ENCODE assay signal across 22 mouse cellular contexts in the genomic region with DNA sequence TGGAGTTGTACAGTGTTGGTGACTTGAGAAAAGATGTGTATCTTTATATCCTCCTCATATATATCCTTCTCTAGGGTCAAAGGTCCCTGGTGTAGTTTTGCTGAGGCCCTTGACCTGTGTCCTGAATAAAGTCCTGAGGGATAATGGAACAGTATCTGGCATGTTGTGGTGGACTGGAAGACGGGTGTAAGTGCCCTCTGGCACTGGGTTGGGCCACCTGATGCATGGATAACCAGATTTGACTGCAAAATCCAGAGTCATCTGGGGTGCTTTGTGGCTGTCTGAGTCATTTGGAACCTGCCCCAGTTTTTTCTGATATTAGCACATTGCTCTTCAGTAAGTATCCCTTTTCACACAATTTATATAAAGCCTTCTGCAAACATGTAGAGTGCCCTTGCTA.
"Had no signal": no experiment of that assay in that cellular context is flagged by ENCODE, and none has a peak within 500 bp of the region (broad histone marks: within the 10 kb centered on the region; RNA-seq: fewer than 3 reads in every experiment).

No protein-coding gene starts in this region.

- H3K27ac ChIP-seq: kidney, postnatal 0 days; layer of hippocampus, adult 2 months; left cerebral cortex, adult 2 months; limb, embryonic 12.5 days; limb, embryonic 15.5 days; liver, embryonic 14.5 days; midbrain, embryonic 10.5 days; midbrain, embryonic 13.5 days; neural tube, embryonic 13.5 days; stomach, embryonic 15.5 days had no signal

- H3K4me3 ChIP-seq: layer of hippocampus, adult 2 months; left cerebral cortex, adult 2 months; limb, embryonic 12.5 days; limb, embryonic 15.5 days; megakaryocyte, embryonic 14.5 days; midbrain, embryonic 10.5 days; midbrain, embryonic 13.5 days; myocyte; neural tube, embryonic 13.5 days; stomach, embryonic 15.5 days had no signal

- H3K9ac ChIP-seq: limb, embryonic 12.5 days; limb, embryonic 15.5 days; liver, embryonic 14.5 days; liver, postnatal 0 days; lung, embryonic 14.5 days; midbrain, embryonic 13.5 days; neural tube, embryonic 13.5 days; stomach, embryonic 15.5 days had no signal

- H3K27me3 ChIP-seq: limb, embryonic 12.5 days; limb, embryonic 15.5 days; megakaryocyte, embryonic 14.5 days; midbrain, embryonic 13.5 days; neural tube, embryonic 13.5 days; stomach, embryonic 15.5 days had no signal

- H3K4me1 ChIP-seq: limb, embryonic 12.5 days; limb, embryonic 15.5 days; megakaryocyte, embryonic 14.5 days; midbrain, embryonic 13.5 days; neural tube, embryonic 13.5 days; stomach, embryonic 15.5 days had no signal

- H3K9me3 ChIP-seq: limb, embryonic 12.5 days; limb, embryonic 15.5 days; midbrain, embryonic 10.5 days; midbrain, embryonic 13.5 days; neural tube, embryonic 13.5 days; stomach, embryonic 15.5 days had no signal

- H3K4me2 ChIP-seq: limb, embryonic 12.5 days; limb, embryonic 15.5 days; liver, embryonic 11.5 days; lung, embryonic 14.5 days; midbrain, embryonic 13.5 days; neural tube, embryonic 13.5 days; stomach, embryonic 15.5 days had no signal

- H3K36me3 ChIP-seq: limb, embryonic 12.5 days; limb, embryonic 15.5 days; midbrain, embryonic 10.5 days; midbrain, embryonic 13.5 days; neural tube, embryonic 13.5 days; stomach, embryonic 15.5 days had no signal

- ATAC-seq: liver, postnatal 0 days; lung, postnatal 0 days; midbrain, embryonic 13.5 days; midbrain, embryonic 16.5 days had no signal

- DNase-seq: kidney, postnatal 25 days; layer of hippocampus, adult 9-11 months; liver, postnatal 0 days; lung, embryonic 14.5 days; right cerebral cortex, postnatal 25 days; spleen, adult 18-20 months; thymus, postnatal 25 days had no signal
